Mouse (Mus musculus): ENCODE data around the gene 9230102O04Rik. TPM values are rescaled to one million over a fixed set of nuclear protein-coding genes. Genes with fewer than 3 reads are reported as not detected.

The 9230102O04Rik gene
- polyA plus RNA-seq, 1 experiment from 2014 or later = not detected

GRCm38 (mm10) chr2:9894836-9895593, 5.7 kb upstream of the 9230102O04Rik start:
- no peaks in the 10 kb centered on the region for H3K36me3 ChIP-seq
- peaks cover 5% of the 10 kb centered on the region for H3K4me1 ChIP-seq (replicated peaks)
- no peaks in the 10 kb centered on the region for H3K9me3 ChIP-seq
- no peak overlapping the region for H3K27ac ChIP-seq (replicated peaks)
- no peak overlapping the region for H3K9ac ChIP-seq
- H3K27me3 ChIP-seq = peaks cover 96% of the 10 kb centered on the region
- no peak for ATAC-seq (ENCODE audit: low read depth)
- WGBS = under 1% methylated on average over 19 of the region's 19 CpGs
- no peak overlapping the region for H3K4me3 ChIP-seq
- H3K4me2 ChIP-seq = no peak overlapping the region

DNA sequence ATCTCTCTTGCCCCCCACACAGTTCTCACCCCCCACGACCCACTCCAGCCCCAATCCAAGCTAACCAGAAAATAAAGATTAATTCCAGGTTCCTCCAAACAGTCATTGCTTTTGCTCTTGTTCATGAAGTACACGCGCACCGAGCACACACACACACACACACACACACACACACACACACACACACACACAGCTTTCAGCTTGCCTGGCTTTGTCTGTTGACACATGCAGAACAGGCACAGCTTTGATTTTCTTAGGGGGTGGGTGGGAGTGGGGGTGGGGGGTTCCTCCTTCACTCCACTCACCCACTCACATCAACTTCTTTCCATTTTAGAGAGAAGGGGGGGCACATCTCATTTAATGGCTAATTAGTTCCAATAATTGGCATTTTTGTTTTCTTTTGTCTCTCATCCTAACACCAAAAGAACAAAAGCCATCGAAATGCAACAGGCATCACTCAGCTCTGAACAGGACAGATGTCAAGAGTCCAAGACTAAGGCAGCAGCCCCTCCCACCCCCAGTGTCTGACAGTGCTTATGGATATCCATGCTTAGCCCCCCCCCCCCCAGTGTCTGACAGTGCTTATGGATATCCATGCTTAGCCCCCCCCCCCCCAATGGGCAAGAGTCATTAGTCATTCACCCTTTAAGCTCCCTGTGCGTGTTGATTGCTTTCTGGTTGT, 4.1 kb upstream of the 9230102O04Rik start:
- Histone ChIP-seq H3K4me2 (no peak overlapping the region), H3K27me3 (peaks cover 96% of the 10 kb centered on the region), H3K36me3 (no peaks in the 10 kb centered on the region), H3K4me1 (replicated peaks) (peaks cover 12% of the 10 kb centered on the region), H3K4me3 (no peak overlapping the region), H3K9me3 (no peaks in the 10 kb centered on the region), H3K9ac (no peak overlapping the region), H3K27ac (replicated peaks) (no peak overlapping the region)
- ATAC-seq (ENCODE audit: low read depth) = no peak
- 0% methylated on average over 6 of the region's 6 CpGs for whole genome bisulfite sequencing

GRCm38 (mm10) chr2:9892541-9892940, 3.2 kb upstream of the 9230102O04Rik start:
- Histone ChIP-seq H3K4me3 (no peak overlapping the region), H3K9me3 (no peaks in the 10 kb centered on the region), H3K36me3 (no peaks in the 10 kb centered on the region), H3K27me3 (peaks cover 96% of the 10 kb centered on the region), H3K4me2 (no peak overlapping the region), H3K27ac (replicated peaks) (no peak overlapping the region), H3K4me1 (replicated peaks) (peaks cover 12% of the 10 kb centered on the region), H3K9ac (no peak overlapping the region)
- no peak for ATAC-seq (ENCODE audit: low read depth)
- 3% methylated on average over 7 of the region's 7 CpGs for WGBS

DNA sequence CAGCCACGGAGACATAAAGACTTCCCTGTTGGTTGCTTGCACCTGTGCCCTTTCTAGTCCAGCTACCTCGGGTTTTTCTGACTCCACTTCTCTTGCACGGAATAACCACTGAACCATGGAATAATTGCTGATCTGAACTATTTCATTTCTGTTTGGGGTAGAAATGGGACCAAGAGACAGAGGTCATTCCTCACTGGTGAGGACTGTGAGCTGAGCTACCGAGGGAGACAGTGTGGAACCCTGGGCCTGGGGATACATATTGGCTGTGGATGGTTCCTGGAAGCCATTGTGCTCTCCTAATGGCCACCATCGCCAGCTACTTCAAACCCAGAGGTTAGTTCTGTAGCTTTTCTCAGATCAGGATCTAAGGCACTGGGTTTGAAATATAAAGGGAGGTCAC, 1.6 kb upstream of the 9230102O04Rik start:
- no peak for ATAC-seq (ENCODE audit: low read depth)
- under 1% methylated on average over 5 of the region's 5 CpGs for WGBS
- H3K36me3 ChIP-seq = no peaks in the 10 kb centered on the region
- no peaks in the 10 kb centered on the region for H3K9me3 ChIP-seq
- H3K9ac ChIP-seq = no peak overlapping the region
- H3K27ac ChIP-seq (replicated peaks) = no peak overlapping the region
- peaks cover 8% of the 10 kb centered on the region for H3K4me1 ChIP-seq (replicated peaks)
- no peak overlapping the region for H3K4me2 ChIP-seq
- H3K27me3 ChIP-seq = peaks cover 96% of the 10 kb centered on the region
- no peak overlapping the region for H3K4me3 ChIP-seq

DNA sequence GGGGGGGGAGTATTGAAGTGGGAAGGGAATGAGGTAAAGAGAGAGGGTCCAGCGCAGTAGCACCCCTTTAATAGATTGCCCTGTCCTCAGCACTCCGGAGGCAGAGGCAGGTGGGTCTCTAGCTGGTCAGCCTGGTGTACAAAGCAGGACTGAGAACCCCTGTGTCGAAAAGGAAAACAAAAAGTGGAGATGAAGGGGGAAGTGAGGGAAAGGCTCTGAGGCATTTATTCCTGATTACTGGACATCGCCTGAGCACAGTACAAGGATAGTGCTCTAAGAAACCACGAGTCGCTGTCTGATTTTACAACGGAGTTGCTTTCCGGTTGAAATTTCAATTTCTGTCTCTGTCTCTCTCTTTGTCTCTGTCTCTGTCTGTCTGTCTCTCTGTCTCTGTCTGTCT, 911 bp upstream of the 9230102O04Rik start:
- no peaks in the 10 kb centered on the region for H3K9me3 ChIP-seq
- no peak overlapping the region for H3K27ac ChIP-seq (replicated peaks)
- H3K27me3 ChIP-seq = peaks cover 96% of the 10 kb centered on the region
- H3K4me3 ChIP-seq = no peak overlapping the region
- ATAC-seq (ENCODE audit: low read depth) = no peak
- H3K4me2 ChIP-seq = no peak overlapping the region
- no peak overlapping the region for H3K9ac ChIP-seq
- no peaks in the 10 kb centered on the region for H3K36me3 ChIP-seq
- WGBS = 5% methylated on average over 8 of the region's 8 CpGs
- H3K4me1 ChIP-seq (replicated peaks) = 0 out of 2 replicates have a peak, but pooled peaks cover 7% of the 10 kb centered on the region

GRCm38 (mm10) chr2:9889651-9890183, 377 bp upstream of the 9230102O04Rik start, which contains the start of gene Gata3:
Gene Gata3, minus strand, starts transcription at chr2:9890034.
- H3K9ac ChIP-seq = no peak within 1 kb of the TSS
- H3K4me2 ChIP-seq = peak within 1 kb of the TSS; percentile 30
- under 1% methylated on average over 23 of the region's 23 CpGs for WGBS
- no peaks in the 10 kb centered on the region for H3K36me3 ChIP-seq
- no peak within 1 kb of the TSS for H3K27ac ChIP-seq (replicated peaks)
- H3K4me3 ChIP-seq = 0 out of 2 replicates have a peak within 1 kb of the TSS, but pooled peaks have one; percentile 6
- H3K9me3 ChIP-seq = no peaks in the 10 kb centered on the region
- 0 out of 2 replicates have a peak, but pooled peaks cover 7% of the 10 kb centered on the region for H3K4me1 ChIP-seq (replicated peaks)
- H3K27me3 ChIP-seq = peaks cover 96% of the 10 kb centered on the region
- 0 out of 2 replicates have a peak, but pooled peaks have one; percentile 14 for ATAC-seq (ENCODE audit: low read depth)

DNA sequence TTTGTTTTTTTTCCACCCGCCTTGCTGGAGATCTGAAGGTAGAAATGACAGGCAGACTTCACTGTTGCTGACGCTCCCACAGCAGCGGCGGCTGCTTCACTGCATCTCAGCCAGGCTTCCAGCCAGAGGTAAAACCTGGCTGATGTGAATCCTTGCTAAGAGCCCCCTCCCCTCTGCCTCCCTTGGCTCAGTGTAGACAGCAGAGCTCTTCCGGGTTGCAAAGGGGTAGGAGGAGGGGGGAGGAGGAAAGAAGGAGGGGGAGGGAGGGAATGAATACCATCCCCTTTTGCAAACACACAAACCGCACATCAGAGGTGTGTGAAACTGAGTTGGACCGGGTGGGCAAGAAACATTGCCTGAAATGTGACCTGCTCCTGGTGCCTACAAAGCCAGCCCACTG, 1.7 kb downstream of the 9230102O04Rik start:
- Histone ChIP-seq H3K36me3 (no peaks in the 10 kb centered on the region), H3K27me3 (peaks cover 93% of the 10 kb centered on the region), H3K9ac (no peak overlapping the region), H3K9me3 (no peaks in the 10 kb centered on the region), H3K4me2 (no peak overlapping the region), H3K27ac (replicated peaks) (no peak overlapping the region), H3K4me3 (0 out of 2 replicates have a peak overlapping the region, but pooled peaks have one; percentile 3), H3K4me1 (replicated peaks) (peaks cover 17% of the 10 kb centered on the region; the same call in 1 of the 2 replicates)
- 0% methylated on average over 7 of the region's 7 CpGs for WGBS
- no peak for ATAC-seq (ENCODE audit: low read depth)

DNA sequence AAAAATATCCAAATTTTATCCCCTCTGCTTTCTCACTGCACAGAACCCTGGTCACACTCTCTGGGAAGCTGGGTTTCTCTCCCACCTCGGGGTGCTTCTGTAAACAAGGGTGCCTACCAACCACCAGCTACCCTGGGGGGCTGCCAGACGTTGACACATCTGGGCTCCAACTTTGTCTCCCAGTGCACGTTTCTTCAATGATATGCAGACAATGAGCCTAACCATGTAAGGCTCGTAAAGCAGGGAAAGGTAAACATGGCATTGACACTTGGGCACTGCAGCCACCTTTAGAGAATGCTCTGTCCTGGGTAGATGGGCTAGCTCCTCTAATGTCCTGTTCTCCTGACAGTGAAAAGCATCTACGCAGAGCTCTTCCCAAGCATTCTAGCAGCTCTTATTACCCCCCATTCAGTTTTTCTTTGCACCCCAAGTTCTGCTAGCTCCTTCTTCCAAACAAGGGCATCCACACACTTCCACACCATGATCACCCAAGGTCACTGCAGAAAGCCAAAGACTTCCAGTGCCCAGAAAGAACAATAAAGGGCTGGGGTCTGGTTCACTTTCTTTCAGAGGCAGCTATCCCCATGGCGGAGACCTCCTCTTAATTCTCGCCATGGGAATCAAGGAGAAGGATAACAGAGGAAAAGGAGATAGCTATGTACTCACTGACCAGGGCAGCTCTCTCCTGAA, 2.3 kb downstream of the 9230102O04Rik start:
- H3K9me3 ChIP-seq = no peaks in the 10 kb centered on the region
- H3K4me3 ChIP-seq = peak overlapping the region; percentile 3; the same call in 1 of the 2 replicates
- no peak overlapping the region for H3K4me2 ChIP-seq
- no peak overlapping the region for H3K9ac ChIP-seq
- WGBS = 3% methylated on average over 7 of the region's 7 CpGs
- no peak for ATAC-seq (ENCODE audit: low read depth)
- H3K27me3 ChIP-seq = peaks cover 91% of the 10 kb centered on the region
- peaks cover 22% of the 10 kb centered on the region for H3K4me1 ChIP-seq (replicated peaks)
- H3K27ac ChIP-seq (replicated peaks) = no peak overlapping the region
- no peaks in the 10 kb centered on the region for H3K36me3 ChIP-seq

DNA sequence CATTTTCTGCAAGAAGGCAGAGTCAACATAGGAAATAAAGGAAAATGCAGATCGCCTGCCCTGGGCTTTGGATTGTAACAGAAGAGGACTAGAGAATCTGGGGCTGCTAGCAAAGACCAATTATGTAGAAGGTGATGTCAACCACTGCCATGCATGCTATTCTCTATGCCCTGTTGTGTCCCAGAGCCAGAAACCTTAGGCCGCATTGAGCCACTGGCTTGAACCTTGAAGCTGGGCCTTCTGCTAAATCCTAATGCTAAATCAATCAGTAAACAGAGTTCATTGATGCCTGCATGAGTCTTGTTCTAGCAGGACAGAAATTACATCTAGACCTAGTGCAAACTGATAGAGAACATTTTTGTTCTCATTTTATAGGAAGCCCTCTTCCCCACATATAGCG, 3.3 kb downstream of the 9230102O04Rik start:
- H3K4me1 ChIP-seq (replicated peaks) = peaks cover 33% of the 10 kb centered on the region
- 10% methylated on average over 3 of the region's 3 CpGs for WGBS
- no peak overlapping the region for H3K27ac ChIP-seq (replicated peaks)
- peaks cover 95% of the 10 kb centered on the region for H3K27me3 ChIP-seq
- no peak overlapping the region for H3K9ac ChIP-seq
- H3K9me3 ChIP-seq = no peaks in the 10 kb centered on the region
- H3K36me3 ChIP-seq = no peaks in the 10 kb centered on the region
- no peak for ATAC-seq (ENCODE audit: low read depth)
- no peak overlapping the region for H3K4me3 ChIP-seq
- H3K4me2 ChIP-seq = no peak overlapping the region

DNA sequence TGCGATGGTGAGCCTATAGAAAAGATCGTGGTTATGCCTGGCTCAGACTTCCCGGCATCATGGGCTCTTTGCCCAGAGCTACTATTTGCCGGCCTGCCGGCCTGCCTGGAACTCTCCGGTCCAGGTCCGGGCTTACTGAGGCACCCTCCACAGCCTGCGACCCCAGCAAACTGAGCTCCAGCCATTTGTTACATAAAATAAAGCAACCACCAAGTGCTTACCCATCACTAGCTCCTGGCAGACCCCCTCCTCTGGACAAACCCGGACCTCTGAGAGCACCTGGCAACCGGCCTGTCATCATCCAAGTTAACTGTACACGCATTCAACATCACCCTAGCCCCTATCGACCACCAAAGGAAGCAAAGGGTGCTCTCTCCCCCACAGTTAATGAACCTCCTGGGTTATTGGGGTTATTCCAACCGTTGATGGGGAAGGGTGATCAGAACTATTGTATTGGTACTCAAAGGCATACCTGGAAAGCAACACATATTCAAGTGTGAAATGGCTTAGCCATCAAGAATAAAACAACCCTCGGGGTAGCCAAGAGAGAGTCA, 4.0 kb downstream of the 9230102O04Rik start:
- Histone ChIP-seq H3K9me3 (no peaks in the 10 kb centered on the region), H3K27ac (replicated peaks) (no peak overlapping the region), H3K4me3 (0 out of 2 replicates have a peak overlapping the region, but pooled peaks have one; percentile 0), H3K4me1 (replicated peaks) (peaks cover 37% of the 10 kb centered on the region), H3K27me3 (peaks cover 95% of the 10 kb centered on the region), H3K36me3 (no peaks in the 10 kb centered on the region), H3K9ac (no peak overlapping the region), H3K4me2 (no peak overlapping the region)
- ATAC-seq (ENCODE audit: low read depth) = no peak
- 1% methylated on average over 14 of the region's 14 CpGs for WGBS

GRCm38 (mm10) chr2:9884533-9885216, 4.7 kb downstream of the 9230102O04Rik start:
- H3K27me3 ChIP-seq = peaks cover 95% of the 10 kb centered on the region
- WGBS = under 1% methylated on average over 15 of the region's 15 CpGs
- no peak overlapping the region for H3K27ac ChIP-seq (replicated peaks)
- no peak for ATAC-seq (ENCODE audit: low read depth)
- no peak overlapping the region for H3K9ac ChIP-seq
- peak overlapping the region; percentile 38; the same call in 1 of the 2 replicates for H3K4me2 ChIP-seq
- H3K9me3 ChIP-seq = no peaks in the 10 kb centered on the region
- no peaks in the 10 kb centered on the region for H3K36me3 ChIP-seq
- H3K4me1 ChIP-seq (replicated peaks) = peaks cover 37% of the 10 kb centered on the region
- H3K4me3 ChIP-seq = peak overlapping the region; percentile 13; the same call in 1 of the 2 replicates

Data from neural tube, embryonic 13.5 days (tissue).